Mouse (Mus musculus) embryonic facial prominence, embryonic 13.5 days (tissue): ENCODE results near the gene Cyp20a1. TPM values are rescaled to one million over a fixed set of nuclear protein-coding genes. Genes with fewer than 3 reads are reported as not detected.
A peak's percentile ranks its signal among the peaks of the same experiment; 100 is the strongest.

Source experiments
- ATAC-seq: fragments of 200-750 bp; cut with Nextera tagmentation; 2 replicates; pipeline ENCODE4 v1.8.0; 2017; ENCODE audit warnings: low read depth; ENCODE audit not compliant: insufficient number of reproducible peaks, insufficient read depth, low FRiP score, low TSS enrichment
- H3K27ac ChIP-seq: fragments of 300-500 bp; sonication (generic); 2 replicates; pipeline ENCODE4 v1.5.1; 2015; ENCODE audit warnings: moderate library complexity, mild to moderate bottlenecking, inconsistent platforms
- H3K27me3 ChIP-seq: fragments of 300-500 bp; sonication (generic); 2 replicates; pipeline ENCODE4 v1.6.1; 2015; ENCODE audit warnings: mild to moderate bottlenecking, inconsistent platforms
- H3K36me3 ChIP-seq: fragments of 300-500 bp; sonication (generic); 2 replicates; pipeline ENCODE4 v1.6.1; 2015; ENCODE audit warnings: mild to moderate bottlenecking, inconsistent platforms
- H3K4me1 ChIP-seq: fragments of 300-500 bp; sonication (generic); 2 replicates; pipeline ENCODE4 v1.6.1; 2015; ENCODE audit warnings: inconsistent platforms
- H3K4me2 ChIP-seq: fragments of 300-500 bp; sonication (generic); 2 replicates; pipeline ENCODE4 v1.6.1; 2015; ENCODE audit warnings: moderate library complexity, mild to moderate bottlenecking, inconsistent platforms
- H3K4me3 ChIP-seq: fragments of 300-500 bp; sonication (generic); 2 replicates; pipeline ENCODE4 v1.5.1; 2015; ENCODE audit warnings: mild to moderate bottlenecking, inconsistent platforms
- H3K9ac ChIP-seq: fragments of 300-500 bp; sonication (generic); 2 replicates; pipeline ENCODE4 v1.6.1; 2015; ENCODE audit warnings: mild to moderate bottlenecking, inconsistent platforms
- H3K9me3 ChIP-seq: fragments of 300-500 bp; sonication (generic); 2 replicates; pipeline ENCODE4 v1.6.1; 2016; ENCODE audit warnings: inconsistent platforms
- WGBS: fragments of 180-500 bp; shearing (Covaris S2); methylation state at CpG from one replicate; pipeline ENCODE4 v1.1.7; 2015; ENCODE audit warnings: mixed read lengths; 5-methylcytosine and 5-hydroxymethylcytosine counted together
- polyA plus RNA-seq: library from polyadenylated mRNA; unstranded; fragments of >200 nt; fragmentation: Nextera tagmentation; extraction: Ambion mirVana; gene quantifications from 2 replicates; pipeline ENCODE4 v1.2.1, GENCODE M21; 2015

Gene Cyp20a1
- polyA plus RNA-seq, 1 experiment from 2014 or later, result 24.7 TPM

- under 1% methylated on average over 52 of the region's 69 CpGs for WGBS
- ATAC-seq, result peak; percentile 95
These were observed 66.2 kb downstream of the Cyp20a1 start, which contains the start of gene Abi2 for GRCm38 (mm10) chr1:60409168-60409828. Gene Abi2 (plus strand): TSS chr1:60409619.

GRCm38 (mm10) chr1:60409928-60410817 is 67.0 kb downstream of the Cyp20a1 start:
- Histone ChIP-seq H3K4me1 (peaks cover 16% of the 10 kb centered on the region), H3K4me3 (peak overlapping the region; percentile 85), H3K36me3 (no peaks in the 10 kb centered on the region), H3K4me2 (peak overlapping the region; percentile 65), H3K27ac (peak overlapping the region; percentile 96), H3K9me3 (no peaks in the 10 kb centered on the region), H3K27me3 (no peaks in the 10 kb centered on the region), H3K9ac (peak overlapping the region; percentile 94)
- ATAC-seq, result peak; percentile 56
- under 1% methylated on average over 54 of the region's 54 CpGs for WGBS

More at GRCm38 (mm10) chr1:60409168-60409828, 66.2 kb downstream of the Cyp20a1 start, which contains the start of gene Abi2:
- H3K4me1 ChIP-seq, result peaks cover 16% of the 10 kb centered on the region
- H3K36me3 ChIP-seq, result no peaks in the 10 kb centered on the region
- H3K9me3 ChIP-seq, result no peaks in the 10 kb centered on the region
- peak within 1 kb of the TSS; percentile 65 for H3K4me2 ChIP-seq
- peak within 1 kb of the TSS; percentile 85 for H3K4me3 ChIP-seq
- peak within 1 kb of the TSS; percentile 96 for H3K27ac ChIP-seq
- H3K9ac ChIP-seq, result peak within 1 kb of the TSS; percentile 94
- no peaks in the 10 kb centered on the region for H3K27me3 ChIP-seq

GRCm38 (mm10) chr1:60416724-60417123 is 73.6 kb downstream of the Cyp20a1 start:
- no peaks in the 10 kb centered on the region for H3K9me3 ChIP-seq
- peak overlapping the region; percentile 16; the same call in 1 of the 2 replicates for H3K27ac ChIP-seq
- ATAC-seq, result no peak
- H3K9ac ChIP-seq, result no peak overlapping the region
- H3K4me2 ChIP-seq, result no peak overlapping the region
- peaks cover 2% of the 10 kb centered on the region; the same call in 1 of the 2 replicates for H3K36me3 ChIP-seq
- 37% methylated on average over 3 of the region's 3 CpGs for WGBS
- H3K4me1 ChIP-seq, result peaks cover 9% of the 10 kb centered on the region
- no peaks in the 10 kb centered on the region for H3K27me3 ChIP-seq
- no peak overlapping the region for H3K4me3 ChIP-seq

- no peak for ATAC-seq
- H3K4me3 ChIP-seq, result no peak overlapping the region
- H3K9me3 ChIP-seq, result no peaks in the 10 kb centered on the region
- WGBS, result 94% methylated on average over 1 of the region's 1 CpGs
- no peak overlapping the region for H3K4me2 ChIP-seq
- no peaks in the 10 kb centered on the region for H3K36me3 ChIP-seq
- no peak overlapping the region for H3K27ac ChIP-seq
- H3K9ac ChIP-seq, result no peak overlapping the region
- no peaks in the 10 kb centered on the region for H3K27me3 ChIP-seq
- no peaks in the 10 kb centered on the region for H3K4me1 ChIP-seq
These were observed 80.8 kb downstream of the Cyp20a1 start for GRCm38 (mm10) chr1:60423882-60424281.

- ATAC-seq, result no peak
- Histone ChIP-seq H3K27me3 (no peaks in the 10 kb centered on the region), H3K4me2 (no peak overlapping the region), H3K4me3 (no peak overlapping the region), H3K9ac (no peak overlapping the region), H3K4me1 (peaks cover 4% of the 10 kb centered on the region; the same call in 1 of the 2 replicates), H3K27ac (no peak overlapping the region), H3K9me3 (no peaks in the 10 kb centered on the region), H3K36me3 (no peaks in the 10 kb centered on the region)
- 88% methylated on average over 2 of the region's 2 CpGs for WGBS
These were observed 85.2 kb downstream of the Cyp20a1 start for GRCm38 (mm10) chr1:60428341-60428740.

GRCm38 (mm10) chr1:60428932-60429331 is 85.8 kb downstream of the Cyp20a1 start:
- Histone ChIP-seq H3K9ac (no peak overlapping the region), H3K27me3 (no peaks in the 10 kb centered on the region), H3K27ac (no peak overlapping the region), H3K9me3 (no peaks in the 10 kb centered on the region), H3K4me2 (no peak overlapping the region), H3K4me3 (no peak overlapping the region), H3K36me3 (no peaks in the 10 kb centered on the region), H3K4me1 (peaks cover 4% of the 10 kb centered on the region; the same call in 1 of the 2 replicates)
- WGBS, result 67% methylated on average over 2 of the region's 2 CpGs
- ATAC-seq, result no peak

GRCm38 (mm10) chr1:60431531-60431930 is 88.4 kb downstream of the Cyp20a1 start:
- 90% methylated on average over 5 of the region's 5 CpGs for WGBS
- Histone ChIP-seq H3K27me3 (no peaks in the 10 kb centered on the region), H3K36me3 (peaks cover 4% of the 10 kb centered on the region), H3K4me1 (peaks cover 4% of the 10 kb centered on the region; the same call in 1 of the 2 replicates), H3K4me2 (no peak overlapping the region), H3K27ac (no peak overlapping the region), H3K9me3 (no peaks in the 10 kb centered on the region), H3K9ac (no peak overlapping the region), H3K4me3 (no peak overlapping the region)
- ATAC-seq, result no peak

- peaks cover 9% of the 10 kb centered on the region for H3K36me3 ChIP-seq
- no peak for ATAC-seq
- WGBS, result 25% methylated on average over 1 of the region's 1 CpGs
- H3K9me3 ChIP-seq, result no peaks in the 10 kb centered on the region
- H3K4me1 ChIP-seq, result peaks cover 4% of the 10 kb centered on the region; the same call in 1 of the 2 replicates
- no peak overlapping the region for H3K4me2 ChIP-seq
- no peaks in the 10 kb centered on the region for H3K27me3 ChIP-seq
- H3K27ac ChIP-seq, result no peak overlapping the region
- H3K9ac ChIP-seq, result no peak overlapping the region
- H3K4me3 ChIP-seq, result no peak overlapping the region
These were observed 89.4 kb downstream of the Cyp20a1 start for GRCm38 (mm10) chr1:60432497-60432896.

Other genes with a start within 250 kb of the Cyp20a1 start
- gene Carf, start 245.1 kb upstream of the Cyp20a1 start, polyA plus RNA-seq, result 8.9 and 10.3 TPM in 2 replicates
- 47.4 and 49.9 TPM in 2 replicates for gene Wdr12, start 244.7 kb upstream of the Cyp20a1 start, polyA plus RNA-seq
- gene Nbeal1, start 162.7 kb upstream of the Cyp20a1 start, polyA plus RNA-seq, result 7.6 and 8.7 TPM in 2 replicates
- 23.4 and 27.3 TPM in 2 replicates for gene Abi2, start 66.3 kb downstream of the Cyp20a1 start, polyA plus RNA-seq
- 26.2 and 27.6 TPM in 2 replicates for gene Raph1, start 223.8 kb downstream of the Cyp20a1 start, polyA plus RNA-seq